8 mouse cellular contexts compared by ENCODE assay signal in genomic region chr17:47139171-47139617, GRCm38 (mm10).
DNase-seq lines count a peak whose midpoint lies in the region; ATAC-seq and TF ChIP-seq lines count a peak whose summit lies in the region.

No protein-coding gene starts in this region.

- ATAC-seq in CD4-positive, CD25-positive, alpha-beta regulatory T cell, adult 4 months, result no peak
- no peak for ATAC-seq in lung, embryonic 16.5 days (ENCODE audit: low read depth)
- ATAC-seq in limb, embryonic 15.5 days (ENCODE audit: insufficient number of reproducible peaks, low FRiP score, low TSS enrichment, low read depth), result no peak

- peak; percentile 36 for DNase-seq in CD4-positive, CD25-positive, alpha-beta regulatory T cell, adult 2 months (ENCODE audit: low read depth, low spot score)
- no peak for DNase-seq in lung, postnatal 14 days
- DNase-seq in heart, adult 2 months, result no peak
- peak; percentile 33 for DNase-seq in retina, embryonic 14.5 days (ENCODE audit: low spot score)
- no peak for DNase-seq in spleen, postnatal 4 days (ENCODE audit: low spot score in 2 of 2)

- no peaks in the 10 kb centered on the region for H3K9me3 ChIP-seq in lung, embryonic 16.5 days (ENCODE audit: control insufficient read depth, low read length)
- no peaks in the 10 kb centered on the region for H3K9me3 ChIP-seq in limb, embryonic 15.5 days

- peak overlapping the region; percentile 87 for H3K4me2 ChIP-seq in lung, embryonic 16.5 days (ENCODE audit: low read depth, low read length)
- peak overlapping the region; percentile 79 for H3K4me2 ChIP-seq in limb, embryonic 15.5 days

- no peak for TF ChIP-seq EP300 in heart, adult 2 months (IDR thresholded peaks at IDR 0.05; ENCODE audit: insufficient read depth, low read depth, low read length)

- H3K36me3 ChIP-seq in lung, embryonic 16.5 days (ENCODE audit: control insufficient read depth, insufficient read depth, low read length), result no peaks in the 10 kb centered on the region
- H3K36me3 ChIP-seq in heart, adult 2 months (ENCODE audit: control insufficient read depth, insufficient read depth, low read length), result no peaks in the 10 kb centered on the region
- H3K36me3 ChIP-seq in limb, embryonic 15.5 days, result no peaks in the 10 kb centered on the region

- H3K4me1 ChIP-seq in lung, embryonic 16.5 days (replicated peaks; ENCODE audit: control insufficient read depth, insufficient read depth, low read length), result peaks cover 27% of the 10 kb centered on the region
- no peaks in the 10 kb centered on the region; the same call in 1 of the 2 replicates for H3K4me1 ChIP-seq in heart, adult 2 months (ENCODE audit: control insufficient read depth, insufficient read depth, low read length)
- H3K4me1 ChIP-seq in limb, embryonic 15.5 days, result peaks cover 28% of the 10 kb centered on the region

- H3K27ac ChIP-seq in lung, embryonic 16.5 days (ENCODE audit: low read length), result peak overlapping the region; percentile 67
- peak overlapping the region; percentile 80 for H3K27ac ChIP-seq in heart, adult 2 months
- peak overlapping the region; percentile 98 for H3K27ac ChIP-seq in limb, embryonic 15.5 days

- TF ChIP-seq POLR2A in heart, adult 2 months (IDR thresholded peaks at IDR 0.05; ENCODE audit: insufficient read depth, low read depth, low read length), result no peak

- H3K79me2 ChIP-seq in heart, adult 2 months (replicated peaks; ENCODE audit: control insufficient read depth, insufficient read depth, low read length), result no peaks in the 10 kb centered on the region

- H3K27me3 ChIP-seq in lung, embryonic 16.5 days (ENCODE audit: control insufficient read depth, insufficient read depth, low read depth, low read length), result no peaks in the 10 kb centered on the region
- H3K27me3 ChIP-seq in heart, adult 2 months (ENCODE audit: control insufficient read depth, insufficient read depth, low read length), result no peaks in the 10 kb centered on the region
- no peaks in the 10 kb centered on the region for H3K27me3 ChIP-seq in limb, embryonic 15.5 days

- no peak for TF ChIP-seq CTCF in heart, adult 2 months (IDR thresholded peaks at IDR 0.05)

- WGBS in lung, embryonic 16.5 days, result 2% methylated on average over 27 of the region's 27 CpGs
- 12% methylated on average over 27 of the region's 27 CpGs for WGBS in heart, adult 2 months
- WGBS in limb, embryonic 15.5 days, result 1% methylated on average over 27 of the region's 27 CpGs

- peak overlapping the region; percentile 62 for H3K9ac ChIP-seq in lung, embryonic 16.5 days (ENCODE audit: low read length)
- H3K9ac ChIP-seq in heart, adult 2 months (ENCODE audit: low read depth, low read length), result no peak overlapping the region
- peak overlapping the region; percentile 33; the same call in 1 of the 2 replicates for H3K9ac ChIP-seq in limb, embryonic 15.5 days

- H3K4me3 ChIP-seq in lung, embryonic 16.5 days (ENCODE audit: low read length), result peak overlapping the region; percentile 79
- H3K4me3 ChIP-seq in heart, adult 2 months, result peak overlapping the region; percentile 67
- peak overlapping the region; percentile 57 for H3K4me3 ChIP-seq in limb, embryonic 15.5 days

- intact Hi-C loops in heart, adult 2 months (cut with DNase I), result no loop called here

Comparison
In these comparisons a context has a peak if more than half of its experiments do, and no peak if none do; other contexts are left out.
1. DNase-seq: peak in CD4-positive, CD25-positive, alpha-beta regulatory T cell, adult 2 months (single experiment) and retina, embryonic 14.5 days (single experiment); none in lung, postnatal 14 days (single experiment), heart, adult 2 months (0 of 2) and spleen, postnatal 4 days (0 of 2).
2. Peak in every context shown above with its lines, with median percentiles within 50 percentile points of each other: H3K27ac ChIP-seq and H3K4me3 ChIP-seq.